Mouse (Mus musculus): ENCODE data around the gene Fpr3. TPM values are rescaled to one million over a fixed set of nuclear protein-coding genes. Genes with fewer than 3 reads are reported as not detected.
"Not testable (repeated sequence)": the region's sequence is repeated elsewhere in the genome, so short reads cannot be mapped to it uniquely, and the experiment has no call there.

Gene Fpr3
- total RNA-seq, 2 experiments from 2014 or later, result not detected

- no peak for DNase-seq
Measured at GRCm38 (mm10) chr17:17882672-17883071, 5.0 kb upstream of the Fpr3 start.

- DNase-seq, result no peak
Measured at GRCm38 (mm10) chr17:17883840-17884239, 3.8 kb upstream of the Fpr3 start, which contains the start of gene Fpr1. Gene Fpr1 (minus strand): TSS chr17:17883940.

GRCm38 (mm10) chr17:17889732-17890425 lies 2.2 kb downstream of the Fpr3 start:
- DNase-seq, result no peak

- DNase-seq, result no peak
Measured at GRCm38 (mm10) chr17:17896039-17896438, 8.4 kb downstream of the Fpr3 start.

DNA sequence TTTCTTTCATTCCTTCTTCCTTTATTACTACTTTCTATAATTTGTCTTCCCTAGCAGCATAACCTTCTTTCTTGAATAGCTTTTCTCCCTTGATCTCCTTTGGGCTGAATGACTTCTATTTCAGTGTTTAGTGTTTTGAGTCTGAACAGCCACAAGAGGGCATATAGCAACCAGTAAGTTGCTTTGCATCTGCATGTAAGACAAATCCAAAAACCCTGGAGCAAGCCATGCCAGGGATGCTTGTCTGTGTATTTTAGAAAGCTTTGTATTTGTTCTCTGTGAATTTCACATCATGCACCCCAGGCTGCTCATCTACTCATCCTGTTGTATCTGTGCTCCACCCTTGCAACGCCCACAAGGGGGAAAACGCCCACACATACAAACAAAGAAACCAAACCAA lies 11.6 kb downstream of the Fpr3 start:
- no peak for DNase-seq

DNA sequence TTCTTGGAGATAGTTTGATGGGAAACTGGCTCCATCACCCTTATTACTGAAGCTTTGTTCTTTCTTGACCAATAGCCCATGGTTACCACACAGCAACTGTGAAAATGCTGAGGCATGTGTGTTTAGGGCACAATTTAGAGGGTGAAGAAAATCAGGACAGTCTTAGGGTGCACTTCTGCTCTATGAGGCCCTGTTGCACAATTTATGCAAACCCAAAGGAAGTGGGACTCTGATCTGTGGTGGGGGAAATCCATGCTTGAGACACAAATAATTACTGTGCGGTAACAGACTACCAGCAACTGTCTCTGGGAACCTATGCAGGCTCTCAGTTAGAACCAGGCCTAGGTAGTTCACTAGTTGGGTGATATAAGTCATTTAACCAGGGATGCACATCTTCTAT lies 13.1 kb downstream of the Fpr3 start:
- no peak for DNase-seq

GRCm38 (mm10) chr17:17909636-17910421 lies 22.2 kb downstream of the Fpr3 start:
- DNase-seq, result peak; percentile 76

DNA sequence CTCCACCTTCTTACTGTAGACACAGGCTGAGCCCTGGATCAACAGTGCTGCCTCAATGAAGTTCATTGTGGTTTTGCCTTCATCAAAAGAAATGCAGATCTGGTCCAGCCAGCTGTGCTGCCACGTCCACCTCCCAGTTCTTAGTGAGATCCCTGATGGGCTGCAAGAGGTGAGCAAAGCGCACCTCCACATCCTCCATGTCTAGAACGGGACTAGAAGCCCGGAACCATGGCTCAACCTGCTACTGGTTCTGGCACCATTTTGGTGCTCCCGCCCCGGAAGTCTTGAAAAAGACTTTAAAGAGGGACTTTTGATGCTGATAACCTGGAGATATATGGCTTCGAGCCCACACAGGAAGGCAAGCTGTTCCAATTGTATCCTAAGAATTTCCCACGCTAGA lies 25.0 kb downstream of the Fpr3 start:
- not testable (repeated sequence) for DNase-seq

- no peak for DNase-seq
Measured at GRCm38 (mm10) chr17:17917376-17917775, 29.7 kb downstream of the Fpr3 start.

DNA sequence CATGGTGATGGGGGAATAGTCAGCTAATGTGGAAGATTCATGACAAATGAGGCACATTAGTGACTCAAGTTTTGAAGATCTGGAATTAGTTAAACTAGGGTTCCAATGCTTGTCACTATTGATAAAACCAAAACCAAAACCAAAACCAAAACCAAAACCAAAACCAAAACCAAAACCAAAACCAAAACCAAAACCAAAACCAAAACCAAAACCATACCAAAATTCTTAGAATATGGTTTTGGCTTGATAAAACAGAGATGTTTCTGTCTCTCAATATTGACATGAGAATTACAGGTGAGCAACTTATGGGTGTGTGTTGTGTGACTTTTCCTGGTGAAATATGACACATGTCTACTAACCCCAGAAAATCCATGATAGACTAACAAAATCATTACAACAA lies 30.1 kb downstream of the Fpr3 start:
- no peak for DNase-seq

GRCm38 (mm10) chr17:17973443-17973842 lies 85.8 kb downstream of the Fpr3 start:
- DNase-seq, result no peak

- DNase-seq, result not testable (repeated sequence)
Measured at GRCm38 (mm10) chr17:17981232-17981631, 93.6 kb downstream of the Fpr3 start.

GRCm38 (mm10) chr17:18004752-18005151 lies 117.1 kb downstream of the Fpr3 start:
- no peak for DNase-seq

Other genes starting within 250 kb of the Fpr3 start
- not detected for gene Vmn2r90, start 184.1 kb upstream of the Fpr3 start, total RNA-seq (2021)
- gene Spaca6, start 60.7 kb upstream of the Fpr3 start, total RNA-seq (2021), result 10 to 100 TPM in 1 of 2 experiments, 1 to 10 TPM in 1; 7.0 to 15.8 TPM
- under 1 TPM; 0.15 to 0.40 TPM for gene Has1, start 32.6 kb upstream of the Fpr3 start, total RNA-seq (2021)
- not detected for gene Fpr1, start 3.9 kb upstream of the Fpr3 start, total RNA-seq (2021)
- gene Fpr2, start within 50 bp of the Fpr3 start, total RNA-seq (2021), result not detected
- not detected for gene Fpr-rs4, start 133.9 kb downstream of the Fpr3 start, total RNA-seq (2021)
- not detected for gene Vmn2r124, start 161.6 kb downstream of the Fpr3 start, total RNA-seq (2021)
- gene Vmn2r91, start 197.2 kb downstream of the Fpr3 start, total RNA-seq (2021), result not detected

Data from gastrocnemius, postnatal 25 days (tissue).